Mouse (Mus musculus): ENCODE measurements around the gene Ybx3. TPM values are rescaled to one million over a fixed set of nuclear protein-coding genes. Genes with fewer than 3 reads are reported as not detected.

The Ybx3 gene
- total RNA-seq, 2 experiments from 2014 or later, result 324 to 635 TPM

- no peak for ATAC-seq (replicated peaks; ENCODE audit: poor library complexity, severe bottlenecking)
Measured at GRCm38 (mm10) chr6:131344346-131344745, 43.9 kb downstream of the Ybx3 start.

DNA sequence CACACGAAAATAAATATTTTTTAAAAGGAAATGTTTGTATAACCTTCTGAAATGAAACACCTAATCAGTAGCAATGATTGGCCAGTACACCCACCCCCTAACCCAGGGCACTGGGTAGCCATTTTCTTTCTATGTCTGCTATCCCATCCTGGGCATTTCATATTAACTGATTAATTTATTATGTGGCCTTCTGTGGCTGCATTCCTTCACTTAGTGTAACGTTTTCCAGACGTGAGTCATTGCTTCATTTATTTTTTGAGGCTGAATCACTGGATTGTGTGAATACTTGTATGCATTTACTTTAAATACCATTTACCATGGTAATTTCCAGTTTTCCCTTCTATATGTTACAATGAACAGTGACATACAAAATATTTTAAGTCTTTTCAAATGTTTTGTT lies 48.2 kb downstream of the Ybx3 start:
- no peak for ATAC-seq (replicated peaks; ENCODE audit: poor library complexity, severe bottlenecking)

- no peak for ATAC-seq (replicated peaks; ENCODE audit: poor library complexity, severe bottlenecking)
Measured at GRCm38 (mm10) chr6:131339309-131339708, 49.0 kb downstream of the Ybx3 start.

DNA sequence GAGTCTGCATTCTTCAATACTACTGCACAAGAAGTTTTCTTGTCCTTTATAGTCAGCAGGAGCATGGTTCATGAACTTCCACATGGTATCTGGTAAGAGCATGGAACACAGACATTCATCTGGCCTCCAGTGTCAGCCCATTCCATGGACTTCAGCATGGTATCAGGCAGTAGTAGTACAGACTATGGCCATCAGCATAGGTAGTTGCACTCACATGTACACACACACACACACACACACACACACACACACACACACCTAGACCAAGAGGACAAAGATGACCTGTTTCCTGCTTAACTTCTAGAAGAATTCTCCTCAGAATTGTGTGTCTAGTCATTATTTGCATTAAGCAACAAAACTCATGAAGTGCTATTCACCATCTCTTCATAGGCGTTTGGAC lies 49.5 kb downstream of the Ybx3 start:
- ATAC-seq (replicated peaks; ENCODE audit: poor library complexity, severe bottlenecking), result no peak

- ATAC-seq (replicated peaks; ENCODE audit: poor library complexity, severe bottlenecking), result no peak
Measured at GRCm38 (mm10) chr6:131327076-131327475, 61.2 kb downstream of the Ybx3 start.

DNA sequence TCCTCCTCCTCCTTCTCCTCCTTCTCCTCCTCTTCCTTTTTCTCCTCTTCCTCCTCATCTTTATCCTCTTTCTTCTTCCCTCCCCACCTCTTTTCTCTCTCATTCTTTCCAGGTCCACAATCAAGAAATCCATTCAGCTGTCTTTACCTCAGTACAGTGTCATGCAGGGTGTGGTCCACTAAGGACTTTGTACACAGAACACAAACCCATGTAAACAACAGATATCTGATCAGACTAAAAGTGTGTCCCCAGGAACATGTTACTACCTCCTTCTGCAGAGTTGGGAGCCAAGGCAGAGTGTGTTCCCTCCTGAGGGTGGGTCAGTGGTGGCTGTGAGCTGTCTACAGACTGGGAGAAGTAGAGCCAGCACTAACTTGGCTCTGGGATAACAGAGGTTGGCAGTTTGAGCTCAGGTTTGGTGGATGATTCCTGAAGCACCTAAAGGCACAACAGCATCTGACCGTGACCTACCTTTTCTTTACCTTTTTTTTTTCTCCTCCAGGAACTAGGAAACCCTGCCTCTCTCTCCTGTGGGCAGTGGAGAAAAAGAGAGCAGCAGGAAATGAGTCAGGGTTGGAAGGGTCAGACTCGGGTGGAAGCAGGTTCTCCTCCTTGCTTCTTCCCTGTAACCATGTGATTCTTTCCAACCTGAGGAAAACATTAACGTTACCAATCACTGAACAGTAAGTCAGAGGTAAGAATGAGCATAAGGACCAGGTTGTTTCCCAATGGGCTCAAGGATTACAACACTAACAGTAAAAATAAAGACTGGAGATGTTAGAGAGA lies 66.2 kb downstream of the Ybx3 start:
- ATAC-seq (replicated peaks; ENCODE audit: poor library complexity, severe bottlenecking), result no peak

GRCm38 (mm10) chr6:131316155-131317101 lies 71.8 kb downstream of the Ybx3 start:
- no peak; the same call in 1 of the 2 replicates for ATAC-seq (replicated peaks; ENCODE audit: poor library complexity, severe bottlenecking)

Other genes starting within 250 kb of the Ybx3 start
- not detected in 2 replicates for gene Klra2, start 141.1 kb downstream of the Ybx3 start, total RNA-seq (2014; fragmentation: Nextera tagmentation)
- gene Klra2, start 141.1 kb downstream of the Ybx3 start, total RNA-seq (2017), result 0.15 and 0.47 TPM in 2 replicates
- gene Magohb, start 95.2 kb downstream of the Ybx3 start, total RNA-seq (2014; fragmentation: Nextera tagmentation), result 41.2 and 78.1 TPM in 2 replicates
- 38.8 and 64.4 TPM in 2 replicates for gene Magohb, start 95.2 kb downstream of the Ybx3 start, total RNA-seq (2017)
- 0.81 TPM in 1 of 2 replicates, not detected in the other for gene Styk1, start 34.9 kb downstream of the Ybx3 start, total RNA-seq (2014; fragmentation: Nextera tagmentation)
- 0.04 TPM in 1 of 2 replicates, not detected in the other for gene Styk1, start 34.9 kb downstream of the Ybx3 start, total RNA-seq (2017)
- gene 5430401F13Rik, start 97.9 kb upstream of the Ybx3 start, total RNA-seq (2014; fragmentation: Nextera tagmentation), result not detected in 2 replicates
- not detected in 2 replicates for gene 5430401F13Rik, start 97.9 kb upstream of the Ybx3 start, total RNA-seq (2017)
- gene Gm6619, start 97.9 kb upstream of the Ybx3 start, total RNA-seq (2014; fragmentation: Nextera tagmentation), result not detected in 2 replicates
- not detected in 2 replicates for gene Gm6619, start 97.9 kb upstream of the Ybx3 start, total RNA-seq (2017)
- gene Tas2r130, start 242.4 kb upstream of the Ybx3 start, total RNA-seq (2014; fragmentation: Nextera tagmentation), result not detected in 2 replicates
- not detected in 2 replicates for gene Tas2r130, start 242.4 kb upstream of the Ybx3 start, total RNA-seq (2017)

All from granulocyte monocyte progenitor cell, adult 5-6 weeks (primary cell).